Mouse (Mus musculus) heart, embryonic 15.5 days (tissue): ENCODE measurements at regions not wholly inside any gene's neighbourhood (a gene's known extent, or its start where the extent isn't known, plus 50 kb on each side); places are given as distances from the start of the nearest gene placed in this dataset.

ENCODE experiments used
- ATAC-seq: fragments of 200-750 bp; cut with Nextera tagmentation; replicated peaks from 2 replicates; pipeline ENCODE4 v1.8.0; 2017; ENCODE audit warnings: low read depth, moderate TSS enrichment; ENCODE audit not compliant: insufficient number of reproducible peaks, insufficient read depth, low FRiP score
- H3K27ac ChIP-seq: fragments of 300-500 bp; sonication (generic); 2 replicates; pipeline ENCODE4 v1.5.1; 2015; ENCODE audit warnings: mild to moderate bottlenecking, inconsistent platforms
- H3K27me3 ChIP-seq: fragments of 300-500 bp; sonication (generic); 2 replicates; pipeline ENCODE4 v1.6.1; 2015; ENCODE audit warnings: inconsistent platforms
- H3K36me3 ChIP-seq: fragments of 300-500 bp; sonication (generic); 2 replicates; pipeline ENCODE4 v1.6.1; 2015; ENCODE audit warnings: mild to moderate bottlenecking, inconsistent platforms
- H3K4me1 ChIP-seq: fragments of 300-500 bp; sonication (generic); replicated peaks from 2 replicates; pipeline ENCODE4 v1.6.1; 2015; ENCODE audit warnings: inconsistent platforms
- H3K4me2 ChIP-seq: fragments of 300-500 bp; sonication (generic); 2 replicates; pipeline ENCODE4 v1.6.1; 2015; ENCODE audit warnings: inconsistent platforms, mild to moderate bottlenecking, moderate library complexity
- H3K4me3 ChIP-seq: fragments of 300-500 bp; sonication (generic); 2 replicates; pipeline ENCODE4 v1.5.1; 2015; ENCODE audit warnings: mild to moderate bottlenecking, inconsistent platforms
- H3K9ac ChIP-seq: fragments of 300-500 bp; sonication (generic); 2 replicates; pipeline ENCODE4 v1.6.1; 2015; ENCODE audit warnings: mild to moderate bottlenecking, inconsistent platforms
- H3K9me3 ChIP-seq: fragments of 300-500 bp; sonication (generic); replicated peaks from 2 replicates; pipeline ENCODE4 v1.6.1; 2016; ENCODE audit warnings: inconsistent platforms
- WGBS: fragments of 180-500 bp; shearing (Covaris S2); methylation state at CpG from one replicate; pipeline ENCODE4 v1.1.7; 2015; ENCODE audit warnings: mixed read lengths; 5-methylcytosine and 5-hydroxymethylcytosine counted together

GRCm38 (mm10) chr10:51929341-51929740, 93.0 kb upstream of the Vgll2 start:
- WGBS, result 61% methylated on average over 6 of the region's 6 CpGs
- Histone ChIP-seq H3K9me3 (no peaks in the 10 kb centered on the region), H3K27ac (no peak overlapping the region), H3K9ac (no peak overlapping the region), H3K4me3 (no peak overlapping the region), H3K4me1 (peaks cover 11% of the 10 kb centered on the region; the same call in 1 of the 2 replicates), H3K27me3 (no peaks in the 10 kb centered on the region), H3K4me2 (no peak overlapping the region), H3K36me3 (no peaks in the 10 kb centered on the region)
- no peak for ATAC-seq

GRCm38 (mm10) chr10:51930266-51930665, 92.0 kb upstream of the Vgll2 start:
- H3K4me3 ChIP-seq, result no peak overlapping the region
- no peak overlapping the region for H3K9ac ChIP-seq
- H3K36me3 ChIP-seq, result no peaks in the 10 kb centered on the region
- peaks cover 11% of the 10 kb centered on the region; the same call in 1 of the 2 replicates for H3K4me1 ChIP-seq
- H3K27ac ChIP-seq, result peak overlapping the region; percentile 38; the same call in 1 of the 2 replicates
- no peaks in the 10 kb centered on the region for H3K27me3 ChIP-seq
- WGBS, result 20% methylated on average over 2 of the region's 2 CpGs
- ATAC-seq, result no peak
- no peaks in the 10 kb centered on the region for H3K9me3 ChIP-seq
- H3K4me2 ChIP-seq, result no peak overlapping the region

- Histone ChIP-seq H3K27ac (peak overlapping the region; percentile 38; the same call in 1 of the 2 replicates), H3K9me3 (no peaks in the 10 kb centered on the region), H3K27me3 (no peaks in the 10 kb centered on the region), H3K9ac (no peak overlapping the region), H3K36me3 (no peaks in the 10 kb centered on the region), H3K4me2 (no peak overlapping the region), H3K4me3 (no peak overlapping the region), H3K4me1 (peaks cover 11% of the 10 kb centered on the region; the same call in 1 of the 2 replicates)
- ATAC-seq, result no peak
- 63% methylated on average over 1 of the region's 1 CpGs for WGBS
Observed at GRCm38 (mm10) chr10:51930696-51931095, 91.6 kb upstream of the Vgll2 start.

GRCm38 (mm10) chr10:51935482-51935881, 86.8 kb upstream of the Vgll2 start:
- H3K36me3 ChIP-seq, result no peaks in the 10 kb centered on the region
- H3K27ac ChIP-seq, result no peak overlapping the region
- H3K9ac ChIP-seq, result no peak overlapping the region
- no peak overlapping the region for H3K4me2 ChIP-seq
- ATAC-seq, result no peak
- no peaks in the 10 kb centered on the region for H3K27me3 ChIP-seq
- no peaks in the 10 kb centered on the region for H3K9me3 ChIP-seq
- H3K4me1 ChIP-seq, result peaks cover 2% of the 10 kb centered on the region; the same call in 1 of the 2 replicates
- 75% methylated on average over 3 of the region's 3 CpGs for WGBS
- H3K4me3 ChIP-seq, result no peak overlapping the region

GRCm38 (mm10) chr10:51941192-51941591, 81.1 kb upstream of the Vgll2 start:
- WGBS, result 77% methylated on average over 2 of the region's 2 CpGs
- no peak for ATAC-seq
- no peaks in the 10 kb centered on the region for H3K36me3 ChIP-seq

GRCm38 (mm10) chr10:51945701-51946100, 76.6 kb upstream of the Vgll2 start:
- WGBS, result 30% methylated on average over 4 of the region's 4 CpGs
- no peaks in the 10 kb centered on the region for H3K36me3 ChIP-seq
- no peak overlapping the region for H3K4me2 ChIP-seq
- no peak overlapping the region for H3K9ac ChIP-seq
- peaks cover 3% of the 10 kb centered on the region for H3K4me1 ChIP-seq
- no peak overlapping the region for H3K27ac ChIP-seq
- H3K9me3 ChIP-seq, result no peaks in the 10 kb centered on the region
- H3K27me3 ChIP-seq, result no peaks in the 10 kb centered on the region
- no peak overlapping the region for H3K4me3 ChIP-seq
- 0 out of 2 replicates have a peak, but pooled peaks have one; percentile 27 for ATAC-seq

More at GRCm38 (mm10) chr10:51941192-51941591, 81.1 kb upstream of the Vgll2 start:
- no peaks in the 10 kb centered on the region for H3K27me3 ChIP-seq
- H3K4me1 ChIP-seq, result peaks cover 3% of the 10 kb centered on the region
- no peak overlapping the region for H3K27ac ChIP-seq
- H3K4me3 ChIP-seq, result no peak overlapping the region
- no peak overlapping the region for H3K9ac ChIP-seq
- no peaks in the 10 kb centered on the region for H3K9me3 ChIP-seq
- H3K4me2 ChIP-seq, result no peak overlapping the region

- Histone ChIP-seq H3K9me3 (no peaks in the 10 kb centered on the region), H3K27me3 (no peaks in the 10 kb centered on the region), H3K4me1 (peaks cover 3% of the 10 kb centered on the region), H3K36me3 (no peaks in the 10 kb centered on the region), H3K4me3 (no peak overlapping the region), H3K27ac (no peak overlapping the region), H3K4me2 (no peak overlapping the region), H3K9ac (no peak overlapping the region)
- no peak for ATAC-seq
Observed at GRCm38 (mm10) chr10:51946189-51946588, 76.1 kb upstream of the Vgll2 start.

GRCm38 (mm10) chr10:51946881-51947280, 75.4 kb upstream of the Vgll2 start:
- H3K27me3 ChIP-seq, result no peaks in the 10 kb centered on the region
- no peaks in the 10 kb centered on the region for H3K9me3 ChIP-seq
- H3K36me3 ChIP-seq, result no peaks in the 10 kb centered on the region
- H3K27ac ChIP-seq, result no peak overlapping the region
- peaks cover 3% of the 10 kb centered on the region for H3K4me1 ChIP-seq
- no peak for ATAC-seq
- no peak overlapping the region for H3K4me3 ChIP-seq
- H3K4me2 ChIP-seq, result no peak overlapping the region
- H3K9ac ChIP-seq, result no peak overlapping the region

- Histone ChIP-seq H3K4me3 (no peak overlapping the region), H3K27me3 (no peaks in the 10 kb centered on the region), H3K4me2 (no peak overlapping the region), H3K4me1 (peaks cover 3% of the 10 kb centered on the region), H3K9me3 (no peaks in the 10 kb centered on the region), H3K9ac (no peak overlapping the region), H3K27ac (no peak overlapping the region), H3K36me3 (no peaks in the 10 kb centered on the region)
- 85% methylated on average over 1 of the region's 1 CpGs for WGBS
- no peak for ATAC-seq
Observed at GRCm38 (mm10) chr10:51950016-51950415, 72.3 kb upstream of the Vgll2 start.

GRCm38 (mm10) chr10:51952021-51952420, 70.3 kb upstream of the Vgll2 start:
- no peak overlapping the region for H3K4me2 ChIP-seq
- H3K27me3 ChIP-seq, result no peaks in the 10 kb centered on the region
- no peak overlapping the region for H3K4me3 ChIP-seq
- no peaks in the 10 kb centered on the region for H3K9me3 ChIP-seq
- H3K36me3 ChIP-seq, result no peaks in the 10 kb centered on the region
- no peaks in the 10 kb centered on the region for H3K4me1 ChIP-seq
- H3K9ac ChIP-seq, result no peak overlapping the region
- no peak overlapping the region for H3K27ac ChIP-seq
- no peak for ATAC-seq
- 59% methylated on average over 4 of the region's 4 CpGs for WGBS

GRCm38 (mm10) chr10:51956493-51956892, 65.8 kb upstream of the Vgll2 start:
- no peak overlapping the region for H3K27ac ChIP-seq
- no peak for ATAC-seq
- WGBS, result 28% methylated on average over 1 of the region's 1 CpGs

GRCm38 (mm10) chr10:51961497-51961896, 60.8 kb upstream of the Vgll2 start:
- ATAC-seq, result 0 out of 2 replicates have a peak, but pooled peaks have one; percentile 39
- Histone ChIP-seq H3K4me1 (peaks cover 2% of the 10 kb centered on the region), H3K36me3 (no peaks in the 10 kb centered on the region), H3K4me2 (no peak overlapping the region), H3K9me3 (no peaks in the 10 kb centered on the region), H3K27me3 (no peaks in the 10 kb centered on the region), H3K4me3 (no peak overlapping the region), H3K27ac (no peak overlapping the region), H3K9ac (no peak overlapping the region)
- 18% methylated on average over 2 of the region's 2 CpGs for WGBS

More at GRCm38 (mm10) chr10:51956493-51956892, 65.8 kb upstream of the Vgll2 start:
- no peaks in the 10 kb centered on the region for H3K36me3 ChIP-seq
- no peaks in the 10 kb centered on the region for H3K27me3 ChIP-seq
- no peaks in the 10 kb centered on the region; the same call in 1 of the 2 replicates for H3K4me1 ChIP-seq
- H3K4me2 ChIP-seq, result no peak overlapping the region
- no peak overlapping the region for H3K9ac ChIP-seq
- H3K4me3 ChIP-seq, result no peak overlapping the region
- H3K9me3 ChIP-seq, result no peaks in the 10 kb centered on the region
